ENCODE assay signal across 18 mouse cellular contexts in genomic region chr9:103114326-103114725, GRCm38 (mm10). TPM values are rescaled to one million over a fixed set of nuclear protein-coding genes. Genes with fewer than 3 reads are reported as not detected.
DNase-seq lines count a peak whose midpoint lies in the region; ATAC-seq and TF ChIP-seq lines count a peak whose summit lies in the region.
"Had no signal": no experiment of that assay in that cellular context is flagged by ENCODE, and none has a peak within 500 bp of the region (broad histone marks: within the 10 kb centered on the region; RNA-seq: fewer than 3 reads in every experiment).

No protein-coding gene starts in this region.

- 34% methylated on average over 8 of the region's 8 CpGs for WGBS in cerebellum, adult 2 months
- 74% methylated on average over 8 of the region's 8 CpGs for WGBS in heart, embryonic 10.5 days
- 66% methylated on average over 8 of the region's 8 CpGs for WGBS in hindbrain, embryonic 15.5 days
- WGBS in midbrain, postnatal 0 days, result 83% methylated on average over 8 of the region's 8 CpGs

- no peaks in the 10 kb centered on the region for H3K36me3 ChIP-seq in heart, embryonic 10.5 days
- H3K36me3 ChIP-seq in hindbrain, embryonic 15.5 days, result no peaks in the 10 kb centered on the region
- no peaks in the 10 kb centered on the region for H3K36me3 ChIP-seq in midbrain, postnatal 0 days (ENCODE audit: insufficient read depth, low read length)
- H3K36me3 ChIP-seq: G1E; limb, embryonic 13.5 days had no signal

- TF ChIP-seq POLR2A in cerebellum, adult 2 months (IDR thresholded peaks at IDR 0.05; ENCODE audit: borderline replicate concordance, insufficient read depth, low read length), result no peak

- TF ChIP-seq CTCF in cerebellum, adult 2 months (IDR thresholded peaks at IDR 0.05; ENCODE audit: borderline replicate concordance, insufficient read depth, low read depth, low read length), result no peak
- TF ChIP-seq CTCF in midbrain, postnatal 0 days (IDR thresholded peaks at IDR 0.05), result no peak

- ATAC-seq in hindbrain, embryonic 15.5 days (ENCODE audit: low FRiP score, low read depth), result no peak
- no peak for ATAC-seq in midbrain, postnatal 0 days (ENCODE audit: low FRiP score)
- no peak for ATAC-seq in megakaryocyte-erythroid progenitor cell, adult 5-6 weeks (replicated peaks; ENCODE audit: low FRiP score, low TSS enrichment, poor library complexity, severe bottlenecking)
- ATAC-seq: CD4-positive, CD25-positive, alpha-beta regulatory T cell, adult 4 months had no signal

- peaks cover 60% of the 10 kb centered on the region for H3K4me1 ChIP-seq in cerebellum, adult 2 months (ENCODE audit: control insufficient read depth, insufficient read depth, low read length)
- peaks cover 32% of the 10 kb centered on the region for H3K4me1 ChIP-seq in heart, embryonic 10.5 days
- peaks cover 77% of the 10 kb centered on the region for H3K4me1 ChIP-seq in hindbrain, embryonic 15.5 days (replicated peaks)
- peaks cover 22% of the 10 kb centered on the region; the same call in 1 of the 2 replicates for H3K4me1 ChIP-seq in midbrain, postnatal 0 days (ENCODE audit: insufficient read depth, low read length)

- intact Hi-C loops in heart, postnatal 14 days (cut with DNase I), result no loop called here

- H3K4me3 ChIP-seq in cerebellum, adult 2 months (replicated peaks; ENCODE audit: insufficient read depth, low read depth, low read length), result peak overlapping the region; percentile 9
- H3K4me3 ChIP-seq in heart, embryonic 10.5 days, result no peak overlapping the region
- H3K4me3 ChIP-seq in hindbrain, embryonic 15.5 days, result peak overlapping the region; percentile 95; the same call in 1 of the 2 replicates
- no peak overlapping the region for H3K4me3 ChIP-seq in midbrain, postnatal 0 days (ENCODE audit: low read depth, low read length)
- H3K4me3 ChIP-seq: limb, embryonic 13.5 days had no signal

- peak overlapping the region; percentile 81 for H3K4me2 ChIP-seq in hindbrain, embryonic 15.5 days
- peak overlapping the region; percentile 78 for H3K4me2 ChIP-seq in midbrain, postnatal 0 days (ENCODE audit: low read depth, low read length, poor library complexity, severe bottlenecking)

- no peak overlapping the region for H3K9ac ChIP-seq in hindbrain, embryonic 15.5 days
- H3K9ac ChIP-seq in midbrain, postnatal 0 days (replicated peaks; ENCODE audit: low read length, poor library complexity, severe bottlenecking), result no peak overlapping the region
- H3K9ac ChIP-seq: limb, embryonic 13.5 days; liver, embryonic 14.5 days had no signal

- no peak overlapping the region for H3K27ac ChIP-seq in cerebellum, adult 2 months (ENCODE audit: insufficient read depth, low read length)
- H3K27ac ChIP-seq in heart, embryonic 10.5 days, result no peak overlapping the region
- no peak overlapping the region for H3K27ac ChIP-seq in hindbrain, embryonic 15.5 days (replicated peaks)
- no peak overlapping the region for H3K27ac ChIP-seq in midbrain, postnatal 0 days (ENCODE audit: low read depth, low read length)
- H3K27ac ChIP-seq: forebrain, embryonic 10.5 days; limb, embryonic 13.5 days; liver, embryonic 14.5 days had no signal

- no peaks in the 10 kb centered on the region for H3K27me3 ChIP-seq in cerebellum, adult 2 months (ENCODE audit: control insufficient read depth, insufficient read depth, low read length)
- peaks cover 84% of the 10 kb centered on the region for H3K27me3 ChIP-seq in heart, embryonic 10.5 days (ENCODE audit: insufficient read depth, poor library complexity, severe bottlenecking)
- no peaks in the 10 kb centered on the region for H3K27me3 ChIP-seq in hindbrain, embryonic 15.5 days
- H3K27me3 ChIP-seq in midbrain, postnatal 0 days (ENCODE audit: insufficient read depth, low read length), result no peaks in the 10 kb centered on the region

- no peak for DNase-seq in cerebellum, adult 2 months
- DNase-seq in cerebellum, postnatal 25 days, result no peak
- peak; percentile 63 for DNase-seq in heart, embryonic 10.5 days (ENCODE audit: low spot score)
- DNase-seq in heart, postnatal 14 days, result no peak
- no peak for DNase-seq in midbrain, postnatal 0 days (ENCODE audit: low spot score)
- no peak for DNase-seq in right cerebral cortex, postnatal 36 days (ENCODE audit: low spot score in 2 of 2)
- DNase-seq: kidney, adult 11 months; kidney, postnatal 14 days; lung, postnatal 10 days; right cerebral cortex, postnatal 14 days; thymus, postnatal 25 days had no signal

- no peaks in the 10 kb centered on the region for H3K9me3 ChIP-seq in heart, embryonic 10.5 days
- H3K9me3 ChIP-seq in hindbrain, embryonic 15.5 days, result no peaks in the 10 kb centered on the region
- H3K9me3 ChIP-seq in midbrain, postnatal 0 days (ENCODE audit: low read length), result no peaks in the 10 kb centered on the region
- H3K9me3 ChIP-seq: forebrain, embryonic 10.5 days; limb, embryonic 13.5 days had no signal

RNA-seq across cellular contexts. Expression of gene Rab6b, which starts 2.7 kb away (rescaled TPM):
- 188 and 199 TPM in 2 replicates for polyA plus RNA-seq in cerebellum, adult 2 months (2012; rRNA removed)
- polyA plus RNA-seq in heart, embryonic 10.5 days (2016; fragmentation: Nextera tagmentation; extraction: Ambion mirVana), result 2.3 and 2.7 TPM in 2 replicates
- 1 to 10 TPM; 1.5 to 1.8 TPM for total RNA-seq in heart, postnatal 14 days (2021)
- polyA plus RNA-seq in hindbrain, embryonic 15.5 days (2015; fragmentation: Nextera tagmentation; extraction: Ambion mirVana), result 111 and 126 TPM in 2 replicates
- 228 and 249 TPM in 2 replicates for total RNA-seq in midbrain, postnatal 0 days (2014; rRNA removed)
- polyA plus RNA-seq in midbrain, postnatal 0 days (2015; fragmentation: Nextera tagmentation; extraction: Ambion mirVana), result 157 and 162 TPM in 2 replicates
- total RNA-seq in megakaryocyte-erythroid progenitor cell, adult 5-6 weeks (2014; fragmentation: Nextera tagmentation), result 1.1 and 1.8 TPM in 2 replicates
- 0.30 and 0.38 TPM in 2 replicates for total RNA-seq in megakaryocyte-erythroid progenitor cell, adult 5-6 weeks (2017)
- polyA plus RNA-seq: G1E had no signal

Comparison
In these comparisons a context has a peak if more than half of its experiments do, and no peak if none do; other contexts are left out.
1. H3K4me3 ChIP-seq: peak in cerebellum, adult 2 months (single experiment) and hindbrain, embryonic 15.5 days (single experiment); none in heart, embryonic 10.5 days (single experiment) and midbrain, postnatal 0 days (single experiment).
2. RNA of gene Rab6b, which starts 2.7 kb away (polyA plus RNA-seq): 188 to 199 TPM in cerebellum, adult 2 months, 157 to 162 TPM in midbrain, postnatal 0 days and 111 to 126 TPM in hindbrain, embryonic 15.5 days; 2.3 to 2.7 TPM in heart, embryonic 10.5 days; every median in the first group is over 10 times any median in the second.